Mouse (Mus musculus) E14TG2a.4 (cell line): ENCODE results near the gene Cyp2a12.
"Not testable (repeated sequence)": the region's sequence is repeated elsewhere in the genome, so short reads cannot be mapped to it uniquely, and the experiment has no call there.

ENCODE experiments used
- H3K27me3 ChIP-seq: 2 replicates; pipeline ENCODE4 v1.6.1; 2014; ENCODE audit warnings: low read length, control low read depth; ENCODE audit not compliant: insufficient read depth
- H3K36me3 ChIP-seq: 2 replicates; pipeline ENCODE4 v1.6.1; 2014; ENCODE audit warnings: low read length, control low read depth; ENCODE audit not compliant: insufficient read depth
- H3K4me1 ChIP-seq: replicated peaks from 2 replicates; pipeline ENCODE4 v1.6.1; 2014; ENCODE audit warnings: low read depth, low read length, control low read depth
- H3K4me3 ChIP-seq: replicated peaks from 2 replicates; pipeline ENCODE4 v1.5.1; 2014; ENCODE audit warnings: mild to moderate bottlenecking, low read length
- H3K9me3 ChIP-seq: 2 replicates; pipeline ENCODE4 v1.6.1; 2014; ENCODE audit warnings: low read length, control low read depth
- CTCF ChIP-seq: conservative IDR thresholded peaks from 2 replicates; pipeline ENCODE4 v1.5.1; 2014; ENCODE audit warnings: low read length
- NANOG ChIP-seq: IDR thresholded peaks from 2 replicates; pipeline ENCODE4 v1.6.1; 2014; ENCODE audit warnings: borderline replicate concordance, low read length, mixed read lengths
- POU5F1 ChIP-seq: IDR thresholded peaks from 2 replicates; pipeline ENCODE4 v1.6.1; 2014; ENCODE audit warnings: low read length, borderline replicate concordance

The Cyp2a12 gene

DNA sequence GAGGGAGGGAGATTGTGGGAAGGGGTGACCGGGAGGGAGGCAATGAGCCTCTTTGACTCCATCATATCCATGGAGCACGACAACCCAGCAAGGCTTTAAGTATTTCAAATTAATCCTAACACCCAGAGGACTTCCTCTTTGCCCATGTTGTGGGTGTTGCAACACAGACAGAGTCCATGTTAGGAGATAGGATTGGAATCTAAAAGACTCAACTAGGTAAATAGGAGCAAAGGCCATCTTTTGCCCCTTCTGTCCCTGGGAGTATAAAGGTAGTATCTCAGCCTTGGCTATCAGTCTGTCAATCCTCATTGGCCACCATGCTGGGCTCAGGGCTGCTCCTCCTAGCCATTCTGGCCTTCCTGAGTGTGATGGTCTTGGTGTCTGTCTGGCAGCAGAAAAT, at the start of gene Cyp2a12:
Gene Cyp2a12, plus strand, starts transcription at position 293 of the 400 bp plus-strand sequence.
- H3K36me3 ChIP-seq = no peaks in the 10 kb centered on the region
- H3K4me3 ChIP-seq = no peak within 1 kb of the TSS
- H3K9me3 ChIP-seq = no peaks in the 10 kb centered on the region
- no peaks in the 10 kb centered on the region for H3K4me1 ChIP-seq
- H3K27me3 ChIP-seq = no peaks in the 10 kb centered on the region
- no peak for TF ChIP-seq POU5F1
- TF ChIP-seq CTCF = no peak

DNA sequence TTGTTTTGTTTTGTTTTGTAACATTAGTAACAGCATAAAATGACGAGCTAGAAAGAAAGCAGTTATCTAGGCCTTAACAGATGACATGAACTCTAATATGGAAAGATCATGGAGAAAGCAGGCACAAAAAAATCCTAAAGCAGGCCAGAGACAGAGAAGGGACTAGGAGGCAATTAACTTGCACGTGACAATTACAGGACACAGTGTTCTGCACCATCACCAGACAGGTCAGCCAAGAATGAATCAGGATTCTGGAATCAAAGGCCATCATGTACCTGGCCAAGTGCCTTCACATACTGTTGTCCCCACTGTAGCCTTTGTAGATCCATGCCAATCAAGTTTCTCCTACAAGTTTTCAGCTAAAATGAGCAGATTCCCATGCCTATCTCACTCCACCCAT, 47.4 kb upstream of the Cyp2a12 start:
- H3K4me3 ChIP-seq, H3K27me3 ChIP-seq, H3K36me3 ChIP-seq: not testable (repeated sequence)
- H3K9me3 ChIP-seq = peaks cover 40% of the 10 kb centered on the region
- peaks cover 10% of the 10 kb centered on the region for H3K4me1 ChIP-seq

DNA sequence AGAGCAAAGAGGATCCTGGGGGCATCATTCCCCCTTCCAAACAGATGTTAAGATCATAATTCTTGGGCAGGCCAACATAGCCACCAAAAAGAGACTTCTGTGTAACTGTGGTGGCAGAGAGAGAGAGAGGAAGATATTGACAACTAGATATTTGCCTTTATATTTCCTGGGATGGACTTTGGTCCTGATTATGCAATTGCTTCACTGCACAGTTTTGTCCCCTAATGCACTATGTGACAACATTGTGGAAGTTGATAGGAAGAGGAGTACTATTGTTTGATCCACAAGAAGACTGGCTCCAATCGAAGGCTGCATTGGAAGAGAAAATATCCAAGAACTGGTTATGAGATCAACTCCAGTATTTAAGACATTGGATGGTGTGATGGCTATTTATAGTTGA, 46.9 kb upstream of the Cyp2a12 start:
- not testable (repeated sequence) for H3K27me3 ChIP-seq, H3K36me3 ChIP-seq, H3K4me3 ChIP-seq
- peaks cover 10% of the 10 kb centered on the region for H3K4me1 ChIP-seq
- H3K9me3 ChIP-seq = peaks cover 40% of the 10 kb centered on the region

DNA sequence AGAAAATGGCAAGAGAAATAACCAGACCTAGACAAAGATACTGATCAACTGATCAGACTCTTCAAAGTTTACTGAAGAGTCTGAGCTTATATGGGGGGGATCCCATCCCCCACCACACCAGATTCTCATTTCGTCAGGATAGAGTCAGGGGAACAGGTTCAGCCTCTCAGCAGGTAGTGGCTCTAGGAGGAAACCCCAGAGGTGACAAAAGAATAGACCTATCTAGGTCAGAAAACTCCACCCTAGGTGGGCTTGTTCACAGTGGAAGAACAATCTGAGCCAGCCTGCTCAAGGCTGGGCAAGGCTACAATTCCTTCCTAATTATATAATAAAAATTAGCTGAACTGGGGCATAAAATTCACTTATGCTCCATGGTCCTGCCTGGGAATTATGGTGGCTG, 46.3 kb upstream of the Cyp2a12 start:
- Histone ChIP-seq H3K9me3 (peaks cover 40% of the 10 kb centered on the region), H3K27me3 (no peaks in the 10 kb centered on the region), H3K4me1 (peaks cover 10% of the 10 kb centered on the region), H3K36me3 (no peaks in the 10 kb centered on the region), H3K4me3 (no peak overlapping the region)
- TF ChIP-seq NANOG (no peak), POU5F1 (no peak), CTCF (no peak)

DNA sequence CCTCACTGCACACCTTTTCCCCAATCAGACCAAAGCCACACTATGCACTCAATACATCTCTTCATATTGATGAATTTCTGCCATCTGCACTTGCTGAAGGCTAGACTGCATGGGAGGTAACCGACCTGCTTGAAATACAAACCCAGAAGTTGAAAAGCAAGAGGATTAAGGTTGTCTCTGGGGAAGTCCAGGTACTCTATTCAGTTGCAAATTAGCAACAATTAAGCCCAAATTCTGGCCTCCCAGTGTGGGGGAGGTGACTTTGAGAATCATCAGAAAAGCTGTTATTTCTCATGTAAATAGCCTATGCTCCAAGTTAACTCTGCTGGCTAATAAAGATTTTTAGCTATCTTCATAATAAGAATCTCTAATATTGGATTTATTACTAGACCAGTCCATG, 45.7 kb upstream of the Cyp2a12 start:
- H3K27me3 ChIP-seq, H3K36me3 ChIP-seq, H3K4me3 ChIP-seq: not testable (repeated sequence)
- H3K4me1 ChIP-seq = peaks cover 10% of the 10 kb centered on the region
- H3K9me3 ChIP-seq = peaks cover 40% of the 10 kb centered on the region
- TF ChIP-seq NANOG = peak; percentile 50; the same call in 1 of the 2 replicates

DNA sequence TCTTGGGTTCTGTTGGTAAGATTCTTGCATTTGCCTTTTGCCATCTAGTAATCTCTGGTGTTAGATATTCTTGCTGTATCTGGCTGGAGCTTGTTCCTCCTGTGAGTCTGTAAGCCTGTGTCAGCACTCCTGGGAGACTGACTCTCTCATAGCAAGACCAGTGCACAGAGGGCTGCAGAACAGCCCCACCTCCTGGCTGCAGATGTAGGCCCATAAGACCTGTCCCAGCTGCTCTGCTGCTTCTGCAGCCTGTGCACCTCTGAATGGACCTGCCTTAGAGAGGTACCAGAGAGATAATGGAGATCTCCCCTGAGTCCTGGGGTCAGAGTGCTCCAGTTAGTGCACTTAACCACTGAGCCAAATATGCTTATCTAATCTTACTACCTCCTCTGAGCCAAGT, 2.3 kb upstream of the Cyp2a12 start:
- H3K36me3 ChIP-seq, H3K9me3 ChIP-seq, H3K27me3 ChIP-seq, H3K4me3 ChIP-seq, H3K4me1 ChIP-seq: not testable (repeated sequence)

DNA sequence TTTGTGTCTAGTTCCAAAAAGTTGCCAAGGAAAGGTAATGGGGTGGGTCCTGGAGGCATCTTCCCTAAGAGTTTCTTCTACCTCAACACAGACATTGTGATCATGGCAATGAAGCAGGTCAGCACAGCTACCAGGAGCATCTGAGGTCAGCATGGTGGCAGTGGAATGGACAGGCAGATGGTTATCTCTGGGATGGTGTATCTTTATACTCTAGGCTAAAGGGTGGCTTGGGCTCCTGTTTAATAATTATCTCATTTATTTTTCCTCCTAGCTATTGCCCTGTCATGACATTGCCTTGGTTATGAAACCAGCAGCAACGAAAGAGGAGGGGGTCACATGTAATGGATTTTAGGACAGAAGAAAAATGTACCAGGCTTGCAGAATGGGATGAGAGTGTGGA, 20.0 kb downstream of the Cyp2a12 start:
- H3K4me1 ChIP-seq, H3K27me3 ChIP-seq, H3K36me3 ChIP-seq, H3K9me3 ChIP-seq, H3K4me3 ChIP-seq: not testable (repeated sequence)

DNA sequence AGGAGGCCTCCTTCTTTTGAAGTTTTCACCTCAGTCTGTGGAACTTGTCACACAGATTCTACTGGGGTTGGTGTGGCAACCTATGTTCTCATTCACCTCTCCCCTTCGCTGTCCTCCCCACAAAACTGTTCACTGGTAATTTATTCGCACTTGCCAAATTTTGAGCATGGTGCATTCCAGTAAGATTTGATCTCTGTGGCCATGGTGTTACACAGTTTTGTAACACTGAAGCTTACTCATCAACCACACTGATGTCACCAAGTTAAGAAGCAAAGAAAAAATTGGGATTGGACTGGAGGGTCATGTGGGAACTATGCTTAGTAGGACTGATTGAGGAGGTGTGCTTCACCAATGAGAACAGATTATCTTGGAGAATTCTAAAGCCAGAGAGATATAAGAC, 30.5 kb downstream of the Cyp2a12 start:
- H3K36me3 ChIP-seq, H3K4me3 ChIP-seq, H3K27me3 ChIP-seq, H3K9me3 ChIP-seq, H3K4me1 ChIP-seq: not testable (repeated sequence)

DNA sequence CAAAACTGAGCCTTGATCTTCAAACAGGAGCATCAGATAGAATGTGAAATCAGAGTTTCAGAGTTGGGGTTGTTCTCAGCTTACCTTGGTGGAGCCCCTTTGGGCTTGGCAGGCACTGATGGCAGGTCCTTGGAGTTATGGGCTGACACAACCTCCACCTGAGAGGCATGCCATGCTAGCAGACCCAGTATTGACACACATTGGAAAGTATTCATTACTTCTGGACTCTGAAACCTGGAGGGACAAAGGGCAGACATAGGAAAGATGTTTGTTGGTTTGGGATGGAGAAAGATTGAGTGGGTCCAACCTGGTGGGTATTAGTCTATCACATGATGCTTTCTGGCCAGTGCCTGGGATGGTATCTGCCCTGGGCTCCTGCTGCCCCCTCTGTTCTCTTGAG, 31.0 kb downstream of the Cyp2a12 start:
- not testable (repeated sequence) for H3K27me3 ChIP-seq, H3K36me3 ChIP-seq, H3K4me1 ChIP-seq, H3K4me3 ChIP-seq, H3K9me3 ChIP-seq

DNA sequence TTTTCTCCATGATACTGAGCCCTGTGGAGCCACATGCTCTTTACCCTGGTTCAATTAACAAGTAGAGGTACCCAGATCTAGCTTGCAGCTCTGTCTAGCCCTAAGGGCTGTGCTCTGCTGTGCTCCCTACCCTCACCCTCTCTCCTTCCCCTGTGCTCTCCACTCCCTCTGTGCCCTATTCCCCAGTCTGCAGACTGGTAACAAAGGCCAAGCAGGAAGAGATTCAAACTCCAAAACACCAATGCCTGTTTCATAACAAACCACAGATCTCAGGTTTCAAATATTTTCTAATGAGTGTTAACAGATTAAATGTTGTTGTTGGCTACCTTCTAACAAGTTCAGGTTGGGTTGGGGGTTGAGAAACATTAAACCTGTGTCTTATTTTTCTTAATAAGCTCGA, 49.8 kb downstream of the Cyp2a12 start:
- no peak for TF ChIP-seq NANOG
- Histone ChIP-seq H3K9me3 (peaks cover 63% of the 10 kb centered on the region), H3K4me3 (peak overlapping the region; percentile 13; the same call in 1 of the 2 replicates)

DNA sequence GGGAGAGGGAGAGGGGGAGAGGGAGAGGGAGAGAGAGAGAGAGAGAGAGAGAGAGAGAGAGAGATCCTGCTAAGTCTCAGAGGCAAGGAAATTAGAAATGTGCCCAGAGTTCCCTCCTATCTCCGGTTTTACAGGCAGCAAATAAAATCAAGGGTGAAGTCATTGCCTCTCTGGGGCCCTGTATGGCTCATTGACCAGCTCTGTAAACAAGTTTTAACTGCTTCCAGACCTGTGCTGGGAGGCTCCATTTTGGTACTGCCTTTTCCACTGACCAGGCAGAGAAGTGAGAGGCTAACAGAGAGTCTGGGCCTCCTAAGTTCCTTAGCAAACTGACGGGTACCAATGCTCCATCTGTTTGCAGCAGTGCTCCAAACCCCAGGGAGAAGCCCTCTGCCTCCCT, 52.7 kb downstream of the Cyp2a12 start:
- TF ChIP-seq CTCF (no peak), NANOG (no peak), POU5F1 (no peak)
- Histone ChIP-seq H3K4me3 (no peak overlapping the region), H3K36me3 (no peaks in the 10 kb centered on the region), H3K9me3 (peaks cover 37% of the 10 kb centered on the region), H3K27me3 (no peaks in the 10 kb centered on the region), H3K4me1 (no peaks in the 10 kb centered on the region)

More for the DNA sequence above, 49.8 kb downstream of the Cyp2a12 start:
- H3K27me3 ChIP-seq = no peaks in the 10 kb centered on the region
- no peaks in the 10 kb centered on the region for H3K36me3 ChIP-seq
- H3K4me1 ChIP-seq = no peaks in the 10 kb centered on the region
